Mouse (Mus musculus): ENCODE data around the gene Tssk4. TPM values are rescaled to one million over a fixed set of nuclear protein-coding genes. Genes with fewer than 3 reads are reported as not detected.

The Tssk4 gene
- polyA plus RNA-seq, 1 experiment from 2014 or later = 0.15 TPM

DNA sequence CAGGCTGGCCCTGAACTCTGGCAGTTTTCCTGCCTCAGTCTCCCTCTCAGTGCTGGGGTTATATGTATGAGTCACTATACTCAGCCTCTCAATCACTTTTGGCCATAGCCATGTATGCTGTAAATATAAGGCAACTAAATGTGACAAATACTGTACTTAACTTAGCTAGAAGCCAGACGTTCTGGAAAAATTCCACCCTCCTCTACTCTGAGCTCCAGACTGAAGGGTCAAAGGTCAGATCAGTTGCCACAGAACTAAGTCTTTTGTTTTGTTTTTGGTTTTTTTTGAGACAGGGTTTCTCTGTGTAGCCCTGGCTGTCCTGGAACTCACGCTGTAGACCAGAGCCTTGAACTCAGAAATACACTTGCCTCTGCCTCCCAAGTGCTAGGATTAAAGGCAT lies 34.1 kb upstream of the Tssk4 start:
- Histone ChIP-seq H3K4me1 (ENCODE audit: control insufficient read depth, low read depth, low read length) (peaks cover 34% of the 10 kb centered on the region), H3K9me3 (replicated peaks; ENCODE audit: control insufficient read depth, low read length) (no peaks in the 10 kb centered on the region), H3K36me3 (ENCODE audit: control insufficient read depth, insufficient read depth) (no peaks in the 10 kb centered on the region), H3K4me3 (ENCODE audit: low read depth, low read length) (no peak overlapping the region), H3K27me3 (ENCODE audit: control insufficient read depth, insufficient read depth, low read depth, low read length) (no peaks in the 10 kb centered on the region), H3K27ac (ENCODE audit: low read length) (peak overlapping the region; percentile 48; the same call in 1 of the 2 replicates), H3K4me2 (ENCODE audit: low read depth, low read length) (no peak overlapping the region), H3K9ac (ENCODE audit: low read depth, low read length) (no peak overlapping the region)
- no peak for ATAC-seq (ENCODE audit: low read depth)
- 61% methylated on average over 2 of the region's 2 CpGs for WGBS (ENCODE audit: insufficient replicate concordance)

DNA sequence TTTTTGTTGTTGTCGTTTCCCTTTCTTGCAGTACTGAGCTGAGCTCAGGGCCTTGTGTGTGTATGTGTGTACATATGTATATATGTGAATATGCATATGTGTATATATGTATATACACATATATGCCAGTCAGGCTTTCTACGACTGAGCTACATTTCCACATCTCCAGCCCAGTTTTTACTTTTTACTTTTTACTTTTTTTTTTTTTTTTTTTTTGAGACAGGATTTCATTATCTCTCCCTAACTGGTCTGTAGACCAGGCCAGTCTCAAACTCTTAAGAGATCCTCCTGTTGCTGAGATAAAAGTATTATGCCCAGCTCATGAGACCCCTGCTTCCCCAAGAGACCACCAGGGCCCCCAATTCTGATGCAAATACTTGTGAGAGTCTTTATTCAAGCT lies 33.1 kb upstream of the Tssk4 start:
- peaks cover 34% of the 10 kb centered on the region for H3K4me1 ChIP-seq (ENCODE audit: control insufficient read depth, low read depth, low read length)
- H3K27me3 ChIP-seq (ENCODE audit: control insufficient read depth, insufficient read depth, low read depth, low read length) = no peaks in the 10 kb centered on the region
- peak overlapping the region; percentile 60 for H3K27ac ChIP-seq (ENCODE audit: low read length)

DNA sequence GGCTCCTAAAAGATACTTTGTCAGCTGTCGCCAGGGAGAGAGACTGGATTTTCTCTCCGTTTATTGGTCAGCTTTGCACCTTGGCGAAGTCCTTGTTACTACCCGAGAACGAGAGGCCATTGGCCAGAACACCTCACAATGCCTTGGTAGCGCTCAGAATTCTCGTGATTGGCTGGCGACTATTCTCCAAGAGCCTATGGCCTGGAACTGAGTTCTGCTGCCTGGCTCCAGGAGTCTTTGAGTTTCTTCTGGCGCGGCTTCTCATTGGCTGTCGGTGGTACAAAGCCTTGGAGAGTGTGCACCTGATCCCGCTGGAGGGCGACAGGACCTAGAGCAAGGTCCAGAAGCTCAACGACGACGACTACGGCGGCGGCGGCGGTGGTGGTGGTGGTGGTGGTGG lies 32.2 kb upstream of the Tssk4 start, which contains the start of gene Rec8:
Rec8 (plus strand) TSS at position 216 of the 400 bp plus-strand sequence.
- 25% methylated on average over 21 of the region's 21 CpGs for WGBS (ENCODE audit: insufficient replicate concordance)
- H3K27ac ChIP-seq (ENCODE audit: low read length) = peak within 1 kb of the TSS; percentile 60

More for the DNA sequence above, 33.1 kb upstream of the Tssk4 start:
- ATAC-seq (ENCODE audit: low read depth) = no peak
- no peak overlapping the region for H3K9ac ChIP-seq (ENCODE audit: low read depth, low read length)
- 50% methylated on average over 2 of the region's 2 CpGs for WGBS (ENCODE audit: insufficient replicate concordance)
- no peak overlapping the region for H3K4me3 ChIP-seq (ENCODE audit: low read depth, low read length)
- H3K9me3 ChIP-seq (replicated peaks; ENCODE audit: control insufficient read depth, low read length) = no peaks in the 10 kb centered on the region
- H3K4me2 ChIP-seq (ENCODE audit: low read depth, low read length) = no peak overlapping the region
- no peaks in the 10 kb centered on the region for H3K36me3 ChIP-seq (ENCODE audit: control insufficient read depth, insufficient read depth)

DNA sequence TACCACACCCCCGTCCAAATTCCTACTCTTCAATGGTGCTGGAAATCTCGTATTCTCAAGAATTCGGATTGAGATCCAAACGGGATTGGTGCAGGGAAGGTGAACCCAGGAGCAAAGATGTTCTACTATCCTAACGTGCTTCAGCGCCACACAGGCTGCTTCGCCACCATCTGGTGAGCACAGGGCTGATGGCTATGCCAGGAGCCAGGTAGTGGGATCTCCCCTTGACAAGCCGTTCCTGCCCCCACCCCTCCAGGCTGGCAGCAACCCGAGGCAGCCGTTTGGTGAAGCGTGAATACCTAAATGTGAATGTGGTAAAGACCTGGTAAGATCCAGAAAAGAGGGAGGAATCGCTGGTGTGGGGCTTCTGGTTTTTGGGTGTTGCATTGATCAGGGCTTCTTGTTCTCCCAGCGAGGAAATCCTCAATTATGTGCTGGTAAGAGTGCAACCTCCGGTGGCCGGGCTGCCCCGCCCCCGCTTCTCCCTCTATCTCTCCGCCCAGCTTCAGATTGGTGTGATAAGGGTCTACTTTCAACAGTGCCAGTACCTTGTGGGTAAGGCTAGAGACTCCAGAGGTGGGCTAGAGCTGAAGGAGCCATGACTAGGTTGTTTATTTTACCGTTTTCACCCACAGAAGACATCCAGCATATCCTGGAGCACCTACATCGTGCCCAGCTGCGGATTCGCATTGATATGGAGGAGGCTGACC lies 31.3 kb upstream of the Tssk4 start:
- no peaks in the 10 kb centered on the region for H3K27me3 ChIP-seq (ENCODE audit: control insufficient read depth, insufficient read depth, low read depth, low read length)
- H3K4me2 ChIP-seq (ENCODE audit: low read depth, low read length) = peak overlapping the region; percentile 62
- peak overlapping the region; percentile 8; the same call in 1 of the 2 replicates for H3K27ac ChIP-seq (ENCODE audit: low read length)
- H3K9me3 ChIP-seq (replicated peaks; ENCODE audit: control insufficient read depth, low read length) = no peaks in the 10 kb centered on the region
- WGBS (ENCODE audit: insufficient replicate concordance) = 15% methylated on average over 22 of the region's 22 CpGs
- H3K9ac ChIP-seq (ENCODE audit: low read depth, low read length) = peak overlapping the region; percentile 41; the same call in 1 of the 2 replicates
- ATAC-seq (ENCODE audit: low read depth) = peak; percentile 64
- H3K4me1 ChIP-seq (ENCODE audit: control insufficient read depth, low read depth, low read length) = peaks cover 34% of the 10 kb centered on the region
- H3K4me3 ChIP-seq (ENCODE audit: low read depth, low read length) = peak overlapping the region; percentile 41
- no peaks in the 10 kb centered on the region for H3K36me3 ChIP-seq (ENCODE audit: control insufficient read depth, insufficient read depth)

More for the DNA sequence above, 32.2 kb upstream of the Tssk4 start, which contains the start of gene Rec8:
- Histone ChIP-seq H3K4me3 (ENCODE audit: low read depth, low read length) (peak within 1 kb of the TSS; percentile 41), H3K4me2 (ENCODE audit: low read depth, low read length) (peak within 1 kb of the TSS; percentile 62), H3K27me3 (ENCODE audit: control insufficient read depth, insufficient read depth, low read depth, low read length) (no peaks in the 10 kb centered on the region), H3K36me3 (ENCODE audit: control insufficient read depth, insufficient read depth) (no peaks in the 10 kb centered on the region), H3K4me1 (ENCODE audit: control insufficient read depth, low read depth, low read length) (peaks cover 34% of the 10 kb centered on the region), H3K9me3 (replicated peaks; ENCODE audit: control insufficient read depth, low read length) (no peaks in the 10 kb centered on the region), H3K9ac (ENCODE audit: low read depth, low read length) (peak within 1 kb of the TSS; percentile 41; the same call in 1 of the 2 replicates)
- ATAC-seq (ENCODE audit: low read depth) = peak; percentile 61

DNA sequence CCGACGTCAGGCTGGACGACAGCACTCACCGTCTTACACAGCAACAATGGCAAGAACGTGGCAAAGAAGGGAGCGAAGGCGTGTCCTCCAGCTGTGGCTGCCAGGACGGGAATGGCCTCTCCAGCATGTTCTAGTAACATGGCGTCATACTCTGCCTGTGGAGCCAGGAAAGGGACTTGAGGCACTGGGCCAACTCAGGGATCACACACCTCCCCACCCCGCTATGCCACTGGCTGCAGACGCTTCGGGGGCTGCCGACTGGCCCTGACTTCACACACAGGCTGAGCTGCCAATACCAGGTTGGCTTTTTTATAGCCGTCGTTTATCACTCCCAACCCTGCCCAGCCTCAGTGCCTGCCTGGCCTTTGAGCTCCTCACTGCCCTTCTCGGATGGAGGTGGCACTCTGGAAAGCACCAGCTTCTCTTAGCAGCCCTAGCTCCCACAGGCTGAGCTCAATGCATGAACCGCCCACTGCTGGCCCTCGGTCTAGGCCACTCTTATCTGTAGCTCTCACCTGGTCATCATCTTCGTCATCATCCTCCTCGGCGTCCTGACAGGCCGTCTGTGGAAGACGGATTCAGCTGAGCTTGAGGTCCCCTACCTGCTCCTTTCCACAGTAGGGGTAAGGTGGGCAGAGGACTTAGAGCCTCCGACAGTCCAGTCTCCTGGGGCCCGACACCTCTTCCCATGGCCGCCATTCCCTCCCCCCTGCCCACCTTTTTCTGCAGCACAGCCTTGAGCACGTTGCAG lies 21.7 kb upstream of the Tssk4 start:
- H3K4me2 ChIP-seq (ENCODE audit: low read depth, low read length) = no peak overlapping the region
- peak; percentile 54 for ATAC-seq (ENCODE audit: low read depth)
- peaks cover 11% of the 10 kb centered on the region for H3K36me3 ChIP-seq (ENCODE audit: control insufficient read depth, insufficient read depth)
- peaks cover 10% of the 10 kb centered on the region for H3K4me1 ChIP-seq (ENCODE audit: control insufficient read depth, low read depth, low read length)
- H3K9me3 ChIP-seq (replicated peaks; ENCODE audit: control insufficient read depth, low read length) = no peaks in the 10 kb centered on the region
- no peak overlapping the region for H3K27ac ChIP-seq (ENCODE audit: low read length)
- H3K4me3 ChIP-seq (ENCODE audit: low read depth, low read length) = no peak overlapping the region
- H3K9ac ChIP-seq (ENCODE audit: low read depth, low read length) = no peak overlapping the region
- no peaks in the 10 kb centered on the region for H3K27me3 ChIP-seq (ENCODE audit: control insufficient read depth, insufficient read depth, low read depth, low read length)
- 78% methylated on average over 27 of the region's 27 CpGs for WGBS (ENCODE audit: insufficient replicate concordance)

DNA sequence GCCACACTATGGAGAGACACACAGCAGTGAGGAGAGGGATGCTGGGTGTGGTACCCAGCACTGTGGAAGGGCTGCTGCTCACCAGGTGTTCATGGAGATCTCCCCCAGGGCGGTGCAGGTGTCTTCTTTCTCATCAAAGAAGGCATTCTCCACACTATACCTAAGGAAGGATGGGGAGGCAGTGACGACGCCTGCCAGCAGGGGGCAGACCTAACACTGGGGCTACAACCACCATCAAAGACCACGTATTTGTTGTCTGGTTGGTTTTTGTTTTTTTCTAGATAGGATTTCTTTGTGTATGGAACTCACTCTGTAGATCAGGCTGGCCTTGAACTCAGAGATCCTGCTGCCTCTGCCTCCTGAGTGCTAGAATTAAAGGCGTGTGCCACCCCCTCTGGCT lies 20.7 kb upstream of the Tssk4 start:
- Histone ChIP-seq H3K9ac (ENCODE audit: low read depth, low read length) (no peak overlapping the region), H3K9me3 (replicated peaks; ENCODE audit: control insufficient read depth, low read length) (no peaks in the 10 kb centered on the region), H3K27ac (ENCODE audit: low read length) (no peak overlapping the region), H3K27me3 (ENCODE audit: control insufficient read depth, insufficient read depth, low read depth, low read length) (no peaks in the 10 kb centered on the region), H3K4me1 (ENCODE audit: control insufficient read depth, low read depth, low read length) (peaks cover 10% of the 10 kb centered on the region), H3K4me3 (ENCODE audit: low read depth, low read length) (no peak overlapping the region), H3K36me3 (ENCODE audit: control insufficient read depth, insufficient read depth) (peaks cover 11% of the 10 kb centered on the region), H3K4me2 (ENCODE audit: low read depth, low read length) (no peak overlapping the region)
- no peak for ATAC-seq (ENCODE audit: low read depth)
- 32% methylated on average over 5 of the region's 5 CpGs for WGBS (ENCODE audit: insufficient replicate concordance)

DNA sequence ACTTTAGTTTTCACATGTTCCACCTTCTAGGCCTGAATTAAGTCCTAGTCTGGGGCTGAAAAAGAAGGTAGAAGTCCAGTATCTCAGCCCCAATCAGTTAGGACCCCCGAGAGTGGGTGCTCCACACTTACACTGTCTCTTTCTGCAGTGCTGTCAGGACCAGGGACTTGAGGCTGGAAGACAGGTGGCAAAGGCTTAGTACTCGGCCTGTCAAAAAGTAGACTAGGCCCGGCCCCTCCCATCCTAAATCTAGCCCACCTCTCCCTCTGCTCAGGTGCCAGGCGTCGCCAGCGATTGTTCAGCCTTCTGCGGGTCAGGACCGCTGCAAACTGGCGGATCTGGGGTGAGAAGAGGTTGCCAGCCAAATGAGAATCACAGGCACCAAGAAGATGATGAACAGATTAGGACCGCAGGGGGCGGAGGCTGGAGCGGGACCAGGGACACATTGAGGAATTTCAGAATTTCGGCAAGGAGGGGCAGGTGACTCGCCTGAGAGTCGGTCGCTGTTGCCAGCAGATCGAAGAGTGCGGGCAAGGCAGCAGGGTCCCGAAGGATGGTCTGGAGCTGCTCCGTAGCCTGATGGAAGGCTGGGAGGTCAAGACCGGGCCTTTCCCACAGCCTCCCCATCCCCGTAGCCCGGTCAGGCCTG lies 15.0 kb upstream of the Tssk4 start:
- Histone ChIP-seq H3K27me3 (ENCODE audit: control insufficient read depth, insufficient read depth, low read depth, low read length) (no peaks in the 10 kb centered on the region), H3K9me3 (replicated peaks; ENCODE audit: control insufficient read depth, low read length) (no peaks in the 10 kb centered on the region), H3K4me2 (ENCODE audit: low read depth, low read length) (peak overlapping the region; percentile 93), H3K4me1 (ENCODE audit: control insufficient read depth, low read depth, low read length) (peaks cover 12% of the 10 kb centered on the region), H3K4me3 (ENCODE audit: low read depth, low read length) (peak overlapping the region; percentile 65), H3K9ac (ENCODE audit: low read depth, low read length) (peak overlapping the region; percentile 60), H3K27ac (ENCODE audit: low read length) (no peak overlapping the region), H3K36me3 (ENCODE audit: control insufficient read depth, insufficient read depth) (peaks cover 24% of the 10 kb centered on the region)
- peak; percentile 24 for ATAC-seq (ENCODE audit: low read depth)
- 3% methylated on average over 23 of the region's 23 CpGs for WGBS (ENCODE audit: insufficient replicate concordance)

DNA sequence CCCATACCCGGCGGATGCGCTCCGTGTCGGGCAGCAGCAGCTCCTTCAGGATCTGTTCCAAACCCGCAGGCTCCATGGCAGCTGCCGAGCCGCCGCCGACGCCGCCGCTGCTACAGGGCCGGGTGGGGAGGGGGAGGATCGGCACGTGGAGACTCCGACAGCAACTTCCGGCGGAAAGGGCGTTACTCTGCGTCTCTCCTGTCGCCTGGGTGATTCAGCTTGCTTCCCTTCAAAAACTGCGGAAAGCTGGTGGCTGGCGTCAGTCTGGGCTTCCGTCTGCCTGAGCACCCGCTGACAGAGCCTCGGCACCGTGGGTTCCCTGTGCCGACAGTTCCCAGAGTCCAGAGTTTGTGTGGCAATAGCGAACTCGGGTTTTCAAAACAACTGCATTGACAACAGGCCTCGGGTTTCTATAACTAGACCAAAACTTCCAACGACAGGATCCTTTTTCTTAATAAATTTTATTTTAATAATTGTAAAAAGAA lies 14.4 kb upstream of the Tssk4 start, which contains the start of gene Ipo4:
Ipo4 (minus strand) TSS at position 435 of the 485 bp plus-strand sequence.
- H3K4me1 ChIP-seq (ENCODE audit: control insufficient read depth, low read depth, low read length) = peaks cover 12% of the 10 kb centered on the region
- peak within 1 kb of the TSS; percentile 60 for H3K9ac ChIP-seq (ENCODE audit: low read depth, low read length)
- H3K4me2 ChIP-seq (ENCODE audit: low read depth, low read length) = peak within 1 kb of the TSS; percentile 93
- H3K27me3 ChIP-seq (ENCODE audit: control insufficient read depth, insufficient read depth, low read depth, low read length) = no peaks in the 10 kb centered on the region
- H3K4me3 ChIP-seq (ENCODE audit: low read depth, low read length) = peak within 1 kb of the TSS; percentile 65
- H3K36me3 ChIP-seq (ENCODE audit: control insufficient read depth, insufficient read depth) = peaks cover 27% of the 10 kb centered on the region
- peak within 1 kb of the TSS; percentile 49; the same call in 1 of the 2 replicates for H3K27ac ChIP-seq (ENCODE audit: low read length)
- ATAC-seq (ENCODE audit: low read depth) = peak; percentile 82
- 1% methylated on average over 33 of the region's 33 CpGs for WGBS (ENCODE audit: insufficient replicate concordance)
- H3K9me3 ChIP-seq (replicated peaks; ENCODE audit: control insufficient read depth, low read length) = no peaks in the 10 kb centered on the region
